Mouse (Mus musculus): ENCODE measurements at regions not wholly inside any gene's neighbourhood (a gene's known extent, or its start where the extent isn't known, plus 50 kb on each side); places are given as distances from the start of the nearest gene placed in this dataset.

DNA sequence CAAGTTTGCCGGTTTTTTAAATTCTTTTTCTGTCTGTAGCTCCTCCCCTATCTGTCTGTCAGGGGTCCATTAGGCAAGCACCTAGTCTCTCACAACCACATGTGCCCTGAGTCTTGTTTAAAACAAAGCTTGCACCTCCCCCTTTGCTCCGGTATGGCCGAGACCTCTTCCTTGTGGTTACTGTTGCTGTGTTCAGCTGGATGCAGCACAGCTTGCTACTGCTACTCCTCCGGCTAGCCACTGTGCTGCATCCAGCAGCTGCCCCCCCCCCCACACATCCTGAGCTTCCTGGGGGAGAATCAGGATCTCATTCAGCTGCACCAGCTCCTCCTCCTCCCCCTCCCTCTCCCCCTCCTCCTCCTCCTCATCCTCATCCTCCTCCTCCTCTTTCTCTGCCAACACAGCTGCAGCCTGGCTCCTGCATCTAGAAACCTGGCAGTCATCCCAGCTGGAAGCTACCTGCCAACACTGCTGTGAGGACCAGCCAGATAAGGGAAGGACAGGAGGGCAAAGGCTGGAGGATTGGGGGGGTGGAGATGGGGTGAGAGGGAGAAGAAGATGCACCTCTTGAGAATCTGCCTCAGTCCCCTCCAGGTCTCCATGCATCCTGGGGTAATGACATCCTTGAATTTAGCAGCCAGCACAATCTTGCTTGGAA is 114.8 kb upstream of the Tmem260 start:
- peak; percentile 31 for DNase-seq

DNA sequence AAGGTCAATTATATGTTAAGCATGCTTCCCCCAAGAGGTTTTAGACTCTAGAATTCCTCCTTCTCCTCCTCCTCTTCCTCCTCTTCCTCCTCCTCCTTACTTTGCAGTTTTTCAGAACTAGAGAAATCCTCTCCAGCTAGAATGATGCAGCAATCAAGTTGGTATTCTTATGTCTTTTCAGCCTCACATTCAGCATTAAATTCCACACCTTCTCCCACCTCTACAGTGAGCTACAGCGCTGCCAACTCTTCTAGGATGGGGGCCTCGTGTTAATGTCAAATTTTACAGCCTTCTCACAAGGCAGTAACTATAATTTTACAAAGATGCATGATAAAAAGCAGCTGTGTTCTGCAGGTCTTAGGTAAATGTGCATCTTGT is 114.3 kb upstream of the Tmem260 start:
- DNase-seq = no peak

DNA sequence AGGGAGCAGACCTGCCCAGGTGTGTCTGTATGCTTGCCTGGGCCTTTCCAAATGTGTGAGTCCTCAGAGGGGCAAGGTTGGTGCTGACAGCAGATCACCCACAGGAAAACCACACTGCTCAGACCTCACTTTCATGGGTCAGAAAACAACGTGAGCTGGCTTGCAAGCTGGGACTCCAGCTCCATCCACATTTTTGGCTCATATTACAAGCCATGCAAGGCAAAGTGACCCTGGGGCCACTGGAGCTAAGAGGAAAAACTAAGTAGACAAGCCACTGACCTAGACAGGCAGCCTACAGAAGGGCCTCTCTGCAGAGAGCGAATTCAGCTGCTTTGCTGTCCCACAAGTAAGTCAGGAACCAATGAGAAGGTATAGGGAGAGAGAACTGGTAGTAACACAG is 113.7 kb upstream of the Tmem260 start:
- DNase-seq = peak; percentile 42

DNA sequence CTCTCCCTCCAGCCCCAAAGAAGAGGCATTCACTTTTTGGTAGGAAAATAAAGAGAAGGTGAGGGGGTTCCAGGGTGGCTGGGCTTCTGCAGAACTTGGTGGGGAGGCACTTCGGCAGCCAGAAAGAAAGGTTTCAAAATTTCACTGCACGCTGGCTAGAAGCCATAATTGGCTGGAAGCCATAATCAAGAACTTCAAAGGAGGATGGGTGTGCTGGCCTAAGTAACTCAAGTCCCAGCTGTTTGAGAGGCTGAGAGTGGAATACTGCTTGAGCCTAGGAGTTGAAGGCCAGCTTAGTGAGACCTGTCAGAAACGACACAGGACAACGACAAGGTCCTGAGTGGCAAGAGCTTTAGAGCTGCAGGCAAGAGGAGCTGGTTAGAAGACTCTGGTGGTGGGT is 113.3 kb upstream of the Tmem260 start:
- no peak for DNase-seq

DNA sequence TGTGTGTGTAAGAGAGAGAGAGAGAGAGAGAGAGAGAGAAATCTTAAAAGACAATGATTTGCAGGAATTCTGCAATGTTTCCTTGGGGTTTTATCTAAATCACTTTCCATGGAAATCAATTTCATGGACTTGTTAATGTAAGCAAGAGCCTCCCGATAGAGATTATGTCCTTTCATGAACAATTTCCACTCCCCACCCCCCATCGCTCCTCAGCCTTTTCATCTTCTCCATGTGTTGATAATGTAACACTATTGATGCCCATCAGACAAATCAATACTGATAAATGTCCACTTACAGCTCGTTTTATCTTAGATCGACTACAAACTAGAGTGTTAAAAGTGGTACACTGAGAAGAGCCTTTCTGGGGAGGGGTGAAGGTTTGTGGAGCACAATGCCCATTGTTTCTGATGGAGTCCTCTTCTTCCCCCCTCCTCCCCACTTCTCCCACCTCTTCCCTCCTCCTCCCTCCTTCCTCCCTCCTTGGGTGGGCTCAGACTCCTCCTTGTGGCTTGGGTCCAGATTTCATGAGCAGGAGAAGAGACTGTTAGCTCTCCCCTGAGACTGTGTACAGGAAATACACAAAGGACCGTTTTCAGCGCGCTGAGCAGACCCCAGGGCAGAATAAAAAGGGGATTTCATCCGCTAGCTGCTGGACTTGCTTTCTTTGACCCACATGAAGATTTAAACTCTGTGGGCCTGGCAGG is 111.7 kb upstream of the Tmem260 start:
- no peak for DNase-seq

DNA sequence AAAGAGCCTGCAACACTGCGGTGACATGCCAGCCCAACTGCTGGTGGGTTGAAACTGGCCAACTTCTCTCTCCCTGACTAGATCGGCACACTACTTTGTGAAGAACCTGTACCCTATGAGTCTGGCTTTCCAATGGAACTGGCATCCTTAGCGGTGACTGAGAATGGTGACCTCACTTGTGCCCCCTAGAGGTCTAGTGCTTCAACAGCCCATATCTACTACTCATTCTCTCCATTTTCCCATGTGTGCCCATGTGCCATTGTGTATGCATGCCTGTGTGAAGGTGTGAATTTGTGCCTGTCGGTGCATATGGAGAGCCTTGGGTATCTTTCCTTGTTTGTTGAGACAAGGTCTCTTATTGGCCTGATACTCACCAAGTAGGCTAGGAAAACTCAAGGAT is 106.5 kb upstream of the Tmem260 start:
- DNase-seq = no peak

DNA sequence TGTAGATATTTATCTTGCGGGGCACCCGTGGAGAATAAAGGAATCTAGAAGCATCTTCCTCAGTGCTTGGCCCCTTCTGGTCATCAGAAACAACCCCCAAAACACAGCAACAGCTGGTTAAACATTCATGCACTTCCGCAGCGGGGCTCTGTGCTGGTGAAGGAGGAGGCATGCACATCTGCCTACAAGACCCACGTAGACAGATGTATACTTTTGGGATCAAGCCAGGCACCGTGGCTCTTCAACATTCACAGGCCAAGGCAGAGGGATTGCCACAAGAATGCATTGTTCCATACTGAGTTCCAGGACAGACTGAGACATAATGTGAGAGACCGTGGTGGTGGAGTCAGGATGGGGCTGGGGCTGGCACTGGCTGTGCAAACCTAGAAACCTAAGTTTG is 103.0 kb upstream of the Tmem260 start:
- no peak for DNase-seq

DNA sequence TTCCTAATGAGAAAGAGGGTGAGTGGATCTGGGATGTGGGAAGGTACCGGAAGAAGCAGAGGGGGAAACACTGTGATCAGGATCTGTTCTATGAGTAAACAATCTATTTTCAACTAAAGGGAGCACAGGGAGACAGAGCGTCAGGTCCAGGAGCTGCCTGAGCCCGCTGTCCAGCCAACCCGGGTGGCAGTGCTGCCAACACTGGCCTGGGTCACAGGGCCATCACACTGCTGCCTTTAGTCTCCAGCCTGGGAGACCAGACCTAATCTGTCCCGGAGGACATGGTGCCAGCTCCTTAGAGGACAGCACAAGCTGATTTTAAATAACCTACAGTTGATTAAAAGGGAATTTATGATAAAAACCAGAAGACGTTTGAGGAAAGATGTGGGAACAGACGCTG is 100.0 kb upstream of the Tmem260 start:
- no peak for DNase-seq

DNA sequence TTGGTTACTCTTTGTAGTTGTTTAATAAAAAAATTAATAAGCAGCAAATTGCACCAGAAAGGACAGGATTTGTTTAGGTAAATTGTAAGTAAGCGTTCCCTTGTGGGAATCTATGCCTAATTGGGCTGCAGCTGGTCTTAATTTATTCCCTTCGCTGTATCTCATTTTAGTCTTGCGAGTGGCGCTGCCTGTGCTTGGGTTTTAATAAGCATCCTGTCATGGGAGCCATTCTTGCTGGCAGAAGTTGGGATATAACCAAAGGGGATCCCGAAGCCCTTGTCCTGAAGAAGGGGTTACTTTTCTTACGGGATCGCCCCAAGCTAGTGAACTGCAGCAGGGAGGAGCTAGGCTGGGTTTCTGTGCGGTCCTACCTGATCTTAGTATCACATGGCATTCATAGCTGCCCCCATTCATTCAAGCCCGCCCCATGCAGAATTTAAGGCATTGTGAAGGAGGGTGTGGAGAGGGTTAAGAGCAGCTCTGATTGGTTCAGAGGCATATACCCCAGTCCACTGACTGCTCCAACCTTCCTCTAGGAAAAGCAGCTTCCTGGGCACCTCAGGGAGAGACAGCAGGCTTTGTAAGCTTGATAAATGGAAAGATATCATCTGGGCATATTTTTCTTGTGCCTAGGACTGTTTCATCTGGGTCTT is 96.4 kb upstream of the Tmem260 start:
- DNase-seq = no peak

DNA sequence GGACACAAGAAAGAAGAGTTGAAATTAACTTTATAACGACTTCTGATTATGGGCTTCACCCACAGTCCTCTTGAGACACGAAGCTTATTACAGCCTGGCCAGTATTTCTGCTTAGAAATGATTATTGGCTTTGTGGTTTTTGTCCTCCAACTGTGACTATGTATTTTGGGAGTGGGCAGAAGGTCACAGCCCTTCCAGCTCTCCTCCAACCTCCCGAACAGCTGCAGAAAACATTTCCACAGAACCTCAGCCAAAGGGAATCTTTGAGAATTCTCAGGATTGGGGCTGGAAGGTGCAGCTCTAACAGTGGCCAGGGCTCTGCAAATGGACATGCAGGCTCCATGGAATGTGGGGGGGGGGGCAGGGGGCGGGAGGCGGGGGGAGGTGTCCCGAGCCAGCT is 94.3 kb upstream of the Tmem260 start:
- no peak for DNase-seq

DNA sequence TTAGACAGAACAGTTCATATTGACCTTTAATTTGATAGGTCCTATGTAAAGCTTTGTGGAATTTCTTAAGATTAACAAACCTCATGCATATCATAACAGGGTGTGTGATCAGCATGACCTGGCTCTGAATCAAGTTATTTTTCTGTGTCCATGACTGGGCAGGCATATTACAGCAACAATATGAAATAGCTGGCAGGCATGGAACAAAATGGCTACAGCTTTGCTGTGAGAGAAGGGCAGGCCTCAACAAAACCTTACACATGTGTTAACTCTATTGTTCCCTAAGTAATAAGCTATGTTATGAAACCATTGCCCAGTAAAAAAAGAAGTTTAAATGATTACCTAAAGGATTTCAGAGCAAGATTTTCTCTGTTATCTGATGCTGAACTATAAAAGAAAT is 93.1 kb upstream of the Tmem260 start:
- no peak for DNase-seq

DNA sequence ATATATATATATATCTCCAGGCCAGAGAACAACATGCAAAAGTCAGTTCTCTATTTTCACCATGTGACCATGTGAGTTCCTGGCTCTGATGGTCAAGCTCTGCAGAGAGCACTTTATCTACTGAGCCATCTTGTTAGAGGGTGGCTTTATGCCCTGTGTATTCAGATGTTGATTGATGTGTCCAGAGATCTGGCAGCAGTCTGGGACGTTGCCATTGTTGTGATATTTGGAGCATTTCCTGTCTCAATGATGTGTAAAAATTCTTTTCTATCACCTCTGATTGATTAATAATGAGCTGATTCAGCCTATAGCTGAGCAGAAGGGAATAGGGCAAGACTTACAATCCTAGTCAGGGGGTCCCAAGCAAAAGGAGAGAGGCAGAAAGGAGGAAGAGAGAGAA is 91.7 kb upstream of the Tmem260 start:
- DNase-seq = no peak

DNA sequence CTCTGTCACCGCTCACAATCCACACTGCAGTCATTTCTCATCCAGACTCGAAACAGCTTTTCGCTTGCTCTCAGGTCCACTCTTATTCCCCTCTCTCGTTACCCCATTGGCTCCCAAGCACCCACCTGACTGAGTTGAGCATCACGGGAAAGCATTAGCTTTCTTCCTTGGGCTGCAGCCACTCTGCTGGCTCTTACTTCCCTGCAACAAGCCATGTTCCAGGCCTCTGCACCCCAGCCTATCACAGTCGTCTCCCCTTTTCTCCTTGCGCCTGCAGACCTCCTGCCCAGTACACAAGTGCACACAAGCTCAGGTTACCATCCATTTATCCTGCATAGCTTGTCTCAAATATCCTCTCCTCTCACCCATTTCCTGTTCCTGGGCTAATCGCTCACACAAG is 88.5 kb upstream of the Tmem260 start:
- DNase-seq = no peak

DNA sequence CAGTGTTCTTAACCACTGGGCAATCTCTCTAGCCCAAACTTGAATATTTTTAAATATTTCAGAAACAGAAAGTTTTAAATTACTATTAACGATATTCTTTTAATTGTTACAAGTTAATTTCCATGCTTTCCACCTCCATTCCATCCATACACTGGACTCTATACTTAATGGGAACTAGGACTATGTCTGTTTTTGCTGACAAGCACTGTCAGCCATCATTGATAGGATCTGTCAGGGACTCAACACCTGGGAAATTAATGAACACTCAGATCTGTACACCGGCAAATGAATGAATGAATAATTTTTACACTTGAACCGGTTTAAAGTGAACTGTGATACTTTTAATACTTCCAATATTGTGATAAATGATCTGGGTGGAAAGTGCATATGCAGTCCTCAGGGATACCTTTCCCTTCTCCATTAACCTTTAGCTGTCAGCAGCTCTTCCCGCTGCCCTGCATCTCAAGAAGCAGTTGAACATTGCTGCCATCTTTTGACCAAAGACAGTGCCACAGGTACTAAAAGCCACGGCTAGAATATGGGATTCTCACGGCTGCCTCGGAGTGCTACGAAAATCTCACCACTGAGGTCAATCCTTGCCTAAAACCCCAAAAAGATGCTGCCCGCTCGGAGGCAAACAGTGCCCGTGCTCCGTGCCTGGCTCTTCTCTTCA is 87.3 kb upstream of the Tmem260 start:
- peak; percentile 55 for DNase-seq

DNA sequence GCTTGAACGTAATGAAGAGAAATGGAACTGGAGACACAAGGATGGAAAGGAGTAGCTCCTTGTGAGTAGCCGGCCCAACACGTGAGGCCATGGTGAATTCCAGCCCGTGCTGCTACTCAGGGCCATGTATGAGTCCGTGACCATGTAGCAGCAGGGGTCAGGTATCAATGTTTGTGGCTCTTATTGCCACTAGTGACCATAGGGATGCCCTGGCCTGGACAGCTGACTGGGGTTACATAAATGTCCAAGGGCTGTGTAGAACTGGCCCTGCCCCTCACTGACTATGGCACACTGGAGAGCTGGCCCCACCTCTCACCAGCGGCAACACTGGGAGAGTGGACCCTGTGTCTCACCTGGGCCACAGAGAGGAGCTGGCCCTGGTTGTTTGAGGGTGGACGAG is 84.1 kb upstream of the Tmem260 start:
- DNase-seq = no peak

DNA sequence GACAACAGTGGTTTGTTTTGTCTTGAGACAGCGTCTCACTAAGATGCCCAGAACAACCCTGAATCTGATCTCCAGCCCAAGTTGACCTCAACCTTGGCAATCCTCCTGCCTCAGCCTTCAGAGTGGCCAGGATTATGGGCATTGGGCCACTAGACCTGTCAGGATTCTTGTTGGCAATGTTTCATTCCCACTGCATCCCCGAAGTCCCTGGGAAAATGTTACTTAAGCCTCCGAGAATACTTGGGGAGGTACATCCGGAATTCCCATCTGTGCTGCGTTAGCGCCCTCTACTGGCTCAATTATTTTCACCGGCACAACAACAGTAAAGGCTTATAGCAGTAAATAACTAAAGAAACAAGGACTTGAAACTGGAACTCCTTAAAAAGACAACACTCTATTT is 78.9 kb upstream of the Tmem260 start:
- peak; percentile 88 for DNase-seq

DNA sequence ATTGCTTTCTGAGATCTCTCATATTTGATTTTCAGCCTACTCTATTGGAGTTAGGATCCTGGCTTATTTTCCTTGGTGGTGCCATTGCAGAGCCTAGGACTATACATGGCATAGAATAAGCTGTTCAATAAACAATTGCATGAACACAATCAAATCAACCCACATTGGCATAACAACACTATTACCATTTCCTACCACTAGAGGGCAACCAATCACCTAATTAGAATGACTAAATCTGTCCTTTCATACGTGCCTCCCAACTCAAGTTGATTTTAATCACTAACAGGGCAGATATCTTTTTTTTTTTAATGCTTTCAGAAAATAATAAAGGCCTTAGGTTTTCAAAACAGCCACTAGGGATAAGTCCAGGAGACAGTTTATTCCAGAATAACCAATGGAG is 75.6 kb upstream of the Tmem260 start:
- no peak for DNase-seq

DNA sequence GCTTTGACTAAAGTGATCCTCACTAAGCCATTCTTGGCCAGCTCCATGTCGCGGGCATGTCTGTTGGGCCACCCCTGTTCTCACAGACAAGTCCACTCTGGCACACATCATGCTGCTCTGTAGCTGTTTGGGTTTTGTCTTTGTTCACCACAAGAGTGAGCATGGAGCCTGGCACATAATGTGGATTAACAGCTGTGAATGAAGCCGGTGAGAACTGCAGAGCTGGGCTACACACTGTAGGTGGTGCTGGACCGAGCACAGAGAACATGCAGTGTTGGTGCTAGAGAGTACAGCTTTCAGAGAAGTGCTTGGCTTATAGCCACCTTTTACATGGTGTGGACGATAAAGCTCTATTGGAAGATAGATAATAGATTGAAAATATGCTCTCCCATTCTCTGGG is 74.2 kb upstream of the Tmem260 start:
- DNase-seq = peak; percentile 34

DNA sequence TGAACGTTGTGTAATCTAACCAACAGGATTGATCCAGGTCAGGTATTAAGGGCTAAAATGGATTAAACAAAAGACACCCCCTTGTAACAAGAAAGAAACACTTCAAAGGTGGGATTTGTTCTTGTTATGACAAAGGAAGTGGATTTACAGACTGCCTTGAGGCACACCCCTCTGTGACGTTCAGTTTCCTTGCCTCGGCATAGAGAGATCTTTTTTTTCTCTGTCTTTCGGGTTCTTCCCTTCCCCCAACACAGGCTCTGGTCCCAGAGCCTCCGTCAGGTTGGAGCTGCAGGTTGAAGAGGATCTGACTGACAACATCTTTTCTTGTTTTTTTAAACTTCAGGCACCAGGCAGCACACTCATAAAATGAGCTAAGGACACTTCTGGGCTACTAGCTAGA is 69.8 kb upstream of the Tmem260 start:
- no peak for DNase-seq
